Mouse (Mus musculus) cerebellum, adult 11-12 months (tissue): Measurements from ENCODE around the gene Ccnf.
A peak's percentile ranks its signal among the peaks of the same experiment; 100 is the strongest.

ENCODE experiments used
- DNase-seq: peaks from one replicate; pipeline ENCODE4 v3.0.0; 2022

The Ccnf gene

GRCm38 (mm10) chr17:24223513-24223912 lies 27.8 kb downstream of the Ccnf start:
- no peak for DNase-seq

GRCm38 (mm10) chr17:24222653-24223052 lies 28.6 kb downstream of the Ccnf start:
- no peak for DNase-seq

GRCm38 (mm10) chr17:24220435-24221411 lies 30.6 kb downstream of the Ccnf start, which contains the start of gene Tedc2:
Gene Tedc2 (minus strand): TSS chr17:24220851.
- DNase-seq: peak; percentile 95

- no peak for DNase-seq
Observed at GRCm38 (mm10) chr17:24216836-24217235, 34.4 kb downstream of the Ccnf start.

DNA sequence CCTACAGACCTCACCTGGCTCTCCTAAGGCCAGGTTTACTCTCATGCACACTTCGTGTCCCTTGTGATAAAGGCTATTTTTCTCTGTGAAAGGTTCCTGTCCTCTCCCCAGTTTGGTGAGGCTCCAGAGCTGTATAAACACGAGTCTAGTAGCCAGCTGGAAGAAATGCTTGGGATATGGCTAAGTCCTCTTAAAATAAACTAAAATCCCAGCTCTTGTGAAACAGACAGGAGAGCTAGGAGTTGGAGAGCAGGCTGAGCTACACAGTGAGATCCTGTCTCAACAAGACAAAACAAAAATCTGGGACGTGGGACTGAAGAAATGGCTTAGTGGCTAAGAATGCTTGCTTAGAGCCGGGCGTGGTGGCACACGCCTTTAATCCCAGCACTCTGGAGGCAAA lies 38.1 kb downstream of the Ccnf start:
- no peak for DNase-seq

GRCm38 (mm10) chr17:24212441-24213018 lies 38.8 kb downstream of the Ccnf start:
- no peak for DNase-seq

DNA sequence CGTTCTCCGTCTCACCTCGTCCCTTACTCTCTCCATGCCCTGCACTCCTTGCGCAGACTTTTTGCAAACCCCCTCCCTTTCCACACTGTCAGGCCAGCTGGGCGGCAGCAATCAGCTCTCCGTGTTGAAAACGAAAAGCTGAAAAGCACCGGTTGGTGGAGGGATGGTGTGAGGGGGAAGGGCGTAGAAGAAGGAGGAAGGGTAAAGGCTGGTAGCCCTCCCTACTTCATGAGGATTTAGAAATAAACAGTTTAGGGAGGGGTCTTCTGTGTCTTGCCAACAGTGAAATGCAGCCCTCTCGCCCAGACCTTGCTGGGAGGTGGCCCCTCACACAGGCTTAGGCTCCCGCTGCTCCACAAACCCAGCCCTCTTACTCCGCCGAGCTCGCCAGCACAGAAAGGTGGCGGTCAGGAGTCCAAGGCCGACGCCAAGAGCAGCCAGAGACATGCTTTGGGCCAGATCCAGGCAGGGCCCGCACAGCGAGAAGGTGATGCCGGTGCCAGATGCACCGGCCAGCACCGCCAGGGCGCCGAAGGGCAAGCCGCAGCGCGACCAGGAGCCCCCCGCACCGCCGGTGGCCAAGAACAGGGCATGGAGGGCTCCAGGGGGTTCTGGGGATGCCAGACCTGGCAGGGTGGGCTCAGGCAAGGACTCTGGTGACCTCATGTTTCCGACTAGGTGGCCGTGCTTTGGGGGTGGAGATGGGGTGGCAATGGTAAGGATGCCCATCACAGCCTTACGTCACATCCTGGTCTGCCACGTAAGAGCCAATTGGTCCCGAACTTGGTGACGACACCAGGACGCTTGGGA lies 39.4 kb downstream of the Ccnf start:
- peak; percentile 87 for DNase-seq

GRCm38 (mm10) chr17:24210591-24210990 lies 40.7 kb downstream of the Ccnf start:
- no peak for DNase-seq

GRCm38 (mm10) chr17:24209916-24210240 lies 41.4 kb downstream of the Ccnf start:
- no peak for DNase-seq

DNA sequence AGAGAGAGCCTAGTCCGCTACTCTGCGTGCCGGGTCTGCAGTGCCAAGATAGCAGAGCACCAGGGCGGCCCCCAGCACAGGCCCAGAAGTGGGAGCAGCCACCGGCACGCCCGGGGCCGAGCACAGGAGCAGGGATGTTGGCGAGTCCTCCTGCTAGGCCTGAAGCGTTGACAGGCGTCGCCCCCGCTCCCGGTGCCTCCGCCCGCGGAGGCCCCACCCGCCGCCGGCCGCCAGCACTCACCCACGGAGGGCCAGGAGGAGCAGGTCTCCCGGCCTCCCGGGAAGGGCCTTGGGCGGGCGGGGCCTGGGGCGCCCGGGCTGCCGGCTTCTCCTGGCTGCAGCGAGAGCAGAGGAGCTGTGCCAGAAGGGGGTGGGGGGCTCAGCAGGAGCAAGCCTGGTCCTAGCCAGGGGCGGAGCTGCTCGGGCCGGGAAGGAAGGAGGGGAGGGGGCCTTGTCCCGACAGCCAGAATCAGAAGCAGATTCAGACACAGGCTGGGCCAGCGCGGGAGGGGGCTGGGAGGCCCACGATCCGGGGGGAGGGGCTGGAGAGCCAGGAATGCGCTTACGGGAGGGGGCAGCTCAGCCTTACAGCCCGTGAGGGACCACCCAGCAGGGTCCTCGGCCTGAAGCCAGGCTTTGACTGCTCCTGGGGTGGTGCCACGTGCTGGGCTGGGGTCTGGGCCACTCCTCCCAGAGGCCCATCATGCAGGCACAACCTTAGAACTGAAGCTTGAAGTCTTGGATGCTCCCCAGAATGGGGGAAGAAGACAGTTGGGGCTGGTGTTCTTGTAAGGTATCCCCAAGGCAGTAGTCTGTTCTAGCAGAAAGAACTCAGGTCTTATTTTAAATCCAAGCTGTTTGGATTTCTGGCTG lies 42.0 kb downstream of the Ccnf start, which contains the start of gene Ntn3:
Gene Ntn3, minus strand, starts transcription at position 489 of the 873 bp plus-strand sequence.
- DNase-seq: peak; percentile 75

- DNase-seq: peak; percentile 53
Observed at GRCm38 (mm10) chr17:24208641-24209042, 42.6 kb downstream of the Ccnf start.

DNA sequence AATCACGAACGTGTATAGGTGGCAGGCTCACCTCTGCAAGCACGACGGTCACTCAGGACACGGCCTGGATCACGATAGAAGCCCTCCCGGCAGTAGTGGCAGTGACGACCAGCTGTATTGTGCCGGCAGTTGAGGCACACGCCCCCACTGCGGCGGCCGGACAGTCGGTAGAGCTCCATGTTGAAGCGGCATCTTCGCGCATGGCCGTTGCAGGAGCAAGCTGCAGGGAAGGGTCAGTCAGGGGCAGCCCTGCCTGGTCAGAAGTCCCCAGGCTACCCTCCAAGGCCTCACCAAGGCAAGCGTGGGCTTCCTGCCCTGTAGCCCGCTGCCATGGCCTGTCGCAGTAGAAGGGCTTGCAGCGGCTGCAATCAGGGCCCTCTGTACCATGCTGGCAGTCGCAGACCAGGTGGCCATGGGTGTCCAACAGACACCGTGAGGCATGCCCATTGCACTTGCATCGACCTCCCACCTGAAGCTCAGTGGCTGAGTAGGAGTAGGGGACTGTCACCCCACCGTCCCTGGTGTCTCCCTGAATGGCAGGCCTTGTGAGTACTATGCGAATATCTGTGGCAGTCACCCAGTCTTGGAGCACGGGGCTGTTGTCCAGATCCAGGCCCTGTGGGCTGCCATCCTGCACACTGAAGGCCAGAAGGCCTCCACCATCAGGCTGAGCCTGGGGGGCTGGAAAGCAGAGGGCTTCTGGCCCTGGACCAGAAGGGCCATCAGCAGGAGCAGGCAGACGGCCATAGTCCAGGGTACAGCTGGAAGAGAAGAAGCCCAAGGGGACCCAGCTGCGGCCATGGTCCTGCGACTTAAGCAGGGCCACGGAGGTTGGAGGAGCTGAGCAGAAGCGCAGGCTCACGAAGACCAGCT lies 43.3 kb downstream of the Ccnf start:
- peak; percentile 65 for DNase-seq

DNA sequence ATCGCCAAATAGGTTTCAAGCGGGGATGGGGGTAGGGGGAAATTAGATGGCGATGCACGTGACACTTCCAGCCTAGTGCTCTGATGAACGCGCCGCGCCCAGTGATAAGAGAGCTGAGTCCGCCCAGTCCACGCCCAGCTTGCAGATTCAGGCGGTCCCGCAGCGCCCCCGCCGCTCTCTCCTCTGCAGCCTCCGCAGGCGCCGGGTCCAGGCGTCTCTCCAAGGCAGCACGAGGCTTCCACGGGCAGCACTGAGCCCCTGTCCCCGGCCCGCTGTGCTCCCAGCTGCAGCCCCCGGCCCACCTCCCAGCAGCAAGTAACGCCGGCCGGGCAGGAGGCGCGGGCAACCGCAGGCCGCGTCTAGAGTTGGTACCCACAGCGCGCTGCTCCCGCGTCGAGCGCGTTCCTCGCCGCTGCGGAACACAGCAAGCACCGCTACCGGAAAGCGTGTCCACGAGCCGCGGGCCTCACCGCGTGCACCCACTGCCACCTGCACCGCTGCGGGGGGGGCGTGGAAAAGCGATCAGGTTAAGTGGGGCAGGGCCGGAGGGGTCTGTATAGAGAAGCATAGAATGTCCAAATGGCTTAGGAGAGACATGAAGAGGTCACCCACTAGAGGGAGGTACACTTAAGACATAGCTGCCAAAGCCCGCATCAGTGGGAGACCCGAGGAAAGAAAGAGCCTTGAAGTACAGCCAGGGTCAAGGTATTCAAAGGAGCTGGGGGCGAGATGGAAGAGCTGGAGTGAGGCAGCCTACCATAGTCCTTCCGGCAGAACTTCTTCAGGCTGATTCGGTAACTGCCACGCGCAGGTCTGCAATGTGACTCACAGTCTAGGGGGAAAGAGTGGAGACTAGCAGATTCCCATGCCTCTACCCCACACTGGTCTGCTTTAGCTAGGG lies 44.6 kb downstream of the Ccnf start:
- DNase-seq: peak; percentile 76

GRCm38 (mm10) chr17:24205908-24206361 lies 45.3 kb downstream of the Ccnf start:
- no peak for DNase-seq

- peak; percentile 97 for DNase-seq
Observed at GRCm38 (mm10) chr17:24205284-24205888, 45.9 kb downstream of the Ccnf start, which contains the start of gene Tbc1d24. Gene Tbc1d24 (minus strand): TSS chr17:24205562.

GRCm38 (mm10) chr17:24204846-24205245 lies 46.4 kb downstream of the Ccnf start:
- DNase-seq: peak; percentile 66

GRCm38 (mm10) chr17:24203611-24204534 lies 47.4 kb downstream of the Ccnf start:
- DNase-seq: no peak

DNA sequence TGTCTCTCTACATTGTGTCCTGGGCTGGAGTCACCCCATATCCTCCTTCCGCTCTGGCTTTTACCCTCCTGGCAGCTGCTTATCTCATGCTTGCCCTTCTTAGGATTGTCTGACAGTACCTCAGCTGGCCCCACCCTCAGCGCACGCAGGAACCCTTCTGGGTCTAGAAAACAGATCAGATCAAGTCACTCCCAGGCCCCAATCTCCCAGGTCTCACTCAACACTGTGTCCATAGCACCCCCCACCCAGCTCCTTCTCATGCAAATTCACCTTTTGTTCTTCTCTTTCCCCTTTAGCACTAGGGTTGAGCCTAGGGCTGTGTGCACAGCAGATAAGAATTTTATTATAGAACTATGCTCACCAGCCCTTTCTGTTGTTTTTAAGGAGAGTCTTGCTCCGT lies 48.2 kb downstream of the Ccnf start:
- no peak for DNase-seq
